Mouse (Mus musculus): ENCODE measurements around the gene Cobl.

Cobl gene

DNA sequence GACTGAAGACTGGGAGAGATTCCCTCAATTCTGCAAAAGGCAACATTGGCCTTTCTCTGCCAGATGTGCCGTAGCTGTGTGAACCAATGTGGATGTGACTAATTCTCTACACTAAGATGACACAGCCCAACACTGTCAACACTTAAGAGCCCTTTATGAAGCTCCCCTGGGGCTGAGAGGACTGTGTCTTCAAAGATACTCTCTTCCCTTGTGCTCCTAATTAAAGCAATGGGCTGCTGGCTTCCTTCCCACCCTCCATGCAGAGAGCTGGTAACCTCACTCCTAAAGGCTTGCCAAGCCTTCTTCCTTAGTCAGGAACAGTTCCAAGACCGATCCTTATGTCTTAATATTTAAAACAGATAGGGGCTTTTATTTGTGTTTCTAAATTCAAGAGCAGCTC, 79.9 kb downstream of the Cobl start:
- no peak for DNase-seq (ENCODE audit: low spot score in 2 of 2)

DNA sequence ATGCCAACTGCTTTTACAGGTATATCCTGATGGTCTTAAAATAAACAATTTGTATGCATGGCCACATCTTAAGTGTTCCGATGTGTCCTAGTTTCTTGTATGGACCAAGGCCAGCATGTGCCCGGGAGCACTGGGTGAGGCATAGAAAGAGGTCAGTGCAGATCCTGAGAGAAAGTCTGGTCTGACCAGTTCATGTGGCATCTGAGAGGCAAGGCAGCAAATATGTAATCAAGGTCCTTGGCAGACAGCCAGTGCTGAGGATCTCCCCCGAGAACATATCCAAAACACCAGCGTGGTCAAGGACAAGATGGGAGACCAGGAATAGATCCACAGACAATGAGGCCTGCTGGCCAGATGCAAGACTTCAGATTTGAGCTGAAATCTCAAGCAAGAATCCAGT, 81.8 kb downstream of the Cobl start:
- DNase-seq (ENCODE audit: low spot score in 2 of 2) = no peak

DNA sequence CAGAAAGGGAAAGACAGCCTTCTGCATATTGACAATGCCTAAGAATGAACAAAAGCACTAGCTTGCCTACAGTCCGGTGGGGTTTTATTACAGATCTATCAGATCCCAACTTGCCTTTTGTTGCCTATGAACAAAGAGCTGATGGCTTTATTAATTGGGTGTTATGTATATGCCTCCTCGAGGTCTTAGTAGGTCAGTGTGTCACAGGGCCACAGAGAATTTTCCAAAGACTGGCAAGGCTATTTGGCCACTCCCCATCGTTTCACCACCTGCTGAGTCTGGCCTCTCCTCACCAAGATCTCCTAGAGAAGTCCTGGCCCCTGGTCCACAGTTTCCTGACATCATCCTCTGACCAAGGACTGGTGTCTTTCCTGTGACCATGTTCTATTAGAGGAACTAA, 83.7 kb downstream of the Cobl start:
- DNase-seq (ENCODE audit: low spot score in 2 of 2) = no peak

DNA sequence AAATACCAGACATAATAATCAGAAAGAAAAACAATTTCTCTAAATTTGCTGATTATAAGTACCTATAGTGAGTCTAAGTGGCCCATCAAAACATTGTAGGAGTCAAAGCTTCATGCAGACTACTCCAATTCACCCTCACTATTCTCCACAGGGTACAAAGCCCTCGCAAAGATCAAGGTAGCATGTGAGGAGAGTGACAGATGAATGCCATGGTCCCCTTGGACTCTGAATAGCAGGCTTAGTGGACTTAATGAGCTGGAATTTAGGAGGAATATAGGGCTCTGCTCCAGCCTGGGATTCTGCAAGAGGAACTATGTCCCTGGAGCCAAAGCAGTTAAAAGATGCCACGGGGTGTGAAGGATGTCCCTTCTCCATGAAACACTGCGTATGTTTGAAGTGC, 88.1 kb downstream of the Cobl start:
- no peak for DNase-seq (ENCODE audit: low spot score in 2 of 2)

DNA sequence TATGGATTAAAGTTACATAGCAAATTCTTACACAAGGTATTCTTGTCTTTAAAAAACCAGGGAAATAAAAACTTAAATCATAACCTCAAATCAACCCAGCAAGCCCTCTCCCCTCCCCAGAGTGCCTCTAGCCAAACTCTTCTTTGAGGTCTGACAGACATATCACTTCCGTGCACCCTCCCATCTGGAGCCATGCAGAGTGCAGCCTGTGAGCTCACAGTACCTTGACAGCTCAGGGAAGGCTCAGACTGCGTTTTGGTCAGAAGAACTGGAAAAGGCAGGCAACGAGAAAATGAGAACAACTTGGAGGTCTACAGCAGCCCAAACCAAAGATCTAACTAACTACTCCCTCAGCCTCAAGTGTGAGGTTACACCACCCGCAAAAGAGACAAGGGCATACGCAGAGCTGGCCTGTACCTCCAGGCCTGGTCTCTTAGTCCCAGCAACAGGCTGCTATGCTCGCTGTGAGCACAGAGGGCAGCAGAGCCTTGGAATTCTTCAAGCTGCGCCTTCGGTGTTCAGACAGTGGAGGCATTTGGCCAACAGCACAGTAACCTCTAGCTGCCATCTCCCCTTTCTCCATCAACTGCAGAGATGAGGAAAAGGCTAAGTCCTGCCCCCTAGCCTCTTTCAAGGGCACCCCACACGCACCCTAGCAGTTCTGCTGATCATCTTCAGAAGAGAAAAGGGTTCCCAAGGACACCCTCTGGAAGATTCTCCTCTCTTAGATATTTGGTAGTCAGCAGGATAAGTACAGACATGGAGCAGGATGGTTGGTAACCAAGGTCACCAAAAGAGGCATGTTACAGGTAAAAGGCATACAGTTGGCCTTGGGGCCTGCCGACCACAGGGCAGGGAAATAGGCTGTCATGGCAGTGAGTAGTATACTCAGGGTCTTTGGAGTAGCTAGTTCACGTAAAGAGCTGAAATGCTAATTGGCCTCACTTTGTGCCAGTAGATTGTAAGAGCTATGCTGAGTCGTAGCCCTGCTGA, 91.4 kb downstream of the Cobl start:
- peak in 1 of 2 experiments; percentile 36 for DNase-seq (ENCODE audit: low spot score in 2 of 2)

DNA sequence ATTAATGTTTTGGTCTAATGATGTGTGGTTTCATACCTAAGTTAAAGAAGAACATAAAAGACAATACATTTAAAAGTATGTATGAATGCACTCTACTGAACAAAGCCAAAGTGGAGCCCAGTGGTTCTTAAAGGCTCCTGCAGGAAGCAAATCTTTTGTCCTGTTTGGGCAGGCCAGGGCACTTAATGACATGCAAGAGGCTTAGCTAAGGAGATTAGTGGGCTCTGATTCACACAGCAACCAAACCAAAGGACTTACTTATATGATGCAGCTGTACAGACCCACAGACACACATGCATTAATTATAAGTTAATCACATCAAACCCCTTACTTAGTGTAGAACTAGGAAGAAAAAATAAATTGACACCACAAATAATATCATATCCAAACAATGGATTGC, 93.8 kb downstream of the Cobl start:
- DNase-seq (ENCODE audit: low spot score in 2 of 2) = no peak

DNA sequence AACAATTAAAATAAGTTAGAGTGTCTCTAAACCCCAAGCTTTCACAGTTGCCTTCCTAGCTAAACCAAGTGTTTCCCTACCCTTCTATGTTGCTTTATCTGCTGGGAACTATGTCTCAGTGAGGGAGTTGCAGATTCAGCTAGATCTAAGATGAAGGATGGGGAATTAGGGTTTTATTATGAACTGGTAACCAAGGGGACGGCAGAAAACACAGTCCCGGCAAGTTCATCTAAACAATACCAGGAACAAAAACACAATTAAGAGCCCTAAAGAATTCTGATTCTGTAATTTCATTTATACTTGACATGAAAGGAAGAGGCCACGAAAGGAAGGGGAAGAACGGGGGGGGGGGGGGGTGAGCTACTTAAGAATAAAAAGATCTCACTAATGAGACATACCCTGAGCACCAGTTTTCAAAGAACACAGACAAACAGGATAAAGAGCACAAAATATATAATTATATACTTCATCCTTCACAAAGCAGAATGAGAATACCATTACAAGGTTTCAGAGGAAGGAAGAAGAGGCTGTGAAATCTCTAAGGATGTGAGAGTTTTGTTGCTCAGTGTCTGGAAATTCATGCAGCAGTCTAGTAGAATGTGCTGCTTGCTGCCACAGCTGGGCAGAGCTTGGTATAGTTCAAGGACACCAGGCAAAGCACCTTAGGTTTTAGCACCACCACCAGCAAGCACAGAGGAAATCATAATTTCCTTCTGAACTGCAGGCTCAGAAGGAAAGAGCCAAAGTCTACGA, 97.2 kb downstream of the Cobl start:
- DNase-seq (ENCODE audit: low spot score in 2 of 2) = no peak

DNA sequence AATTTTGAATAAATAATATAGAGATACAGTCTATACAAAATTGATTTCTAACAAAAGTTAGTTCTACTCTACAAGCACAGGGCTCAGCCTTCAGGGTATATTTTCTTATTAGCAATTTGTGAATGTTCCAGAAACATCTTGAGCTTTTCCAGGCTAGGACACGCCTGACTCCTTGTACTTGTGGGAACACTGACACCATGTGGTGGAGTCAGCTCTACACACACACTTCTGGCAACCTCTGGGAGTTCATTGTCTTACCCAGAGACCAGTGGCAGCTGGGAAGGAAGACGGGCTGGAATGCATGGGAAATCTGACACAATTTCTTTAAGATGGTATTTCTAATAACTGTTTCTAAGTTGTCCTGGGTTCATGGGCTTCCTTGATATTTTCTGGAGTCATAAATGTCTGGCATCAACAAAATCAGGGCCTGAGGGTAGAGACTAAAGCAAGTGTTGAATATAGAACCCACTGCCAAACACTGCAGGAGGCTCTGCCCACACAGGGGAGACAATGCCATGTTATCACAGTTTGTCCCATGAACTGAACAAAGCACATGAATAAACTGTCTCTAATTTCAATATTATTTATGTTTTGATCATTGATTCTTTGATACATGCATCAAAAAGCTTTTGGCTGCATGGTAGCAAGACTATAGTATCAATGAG, 105.3 kb downstream of the Cobl start:
- no peak for DNase-seq (ENCODE audit: low spot score in 2 of 2)

DNA sequence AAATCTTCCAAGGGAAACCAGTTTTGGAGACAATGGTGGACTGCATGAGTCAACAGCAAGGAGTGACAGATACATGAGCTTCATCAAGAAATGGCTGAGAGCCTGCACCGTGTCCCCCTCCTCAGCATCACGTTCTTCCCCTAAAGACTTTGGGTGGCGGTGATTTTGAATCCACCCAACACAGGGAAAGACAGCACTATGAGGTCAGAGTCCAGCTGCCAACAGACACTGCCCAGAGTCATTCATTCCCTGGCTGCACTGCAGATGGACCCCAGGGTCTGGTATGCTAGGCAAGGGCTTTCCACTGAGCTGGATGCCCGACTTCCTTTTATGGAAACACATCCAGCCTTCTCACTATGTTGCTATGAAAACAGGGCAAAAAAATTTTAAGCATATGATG, 106.2 kb downstream of the Cobl start:
- DNase-seq (ENCODE audit: low spot score in 2 of 2) = no peak

DNA sequence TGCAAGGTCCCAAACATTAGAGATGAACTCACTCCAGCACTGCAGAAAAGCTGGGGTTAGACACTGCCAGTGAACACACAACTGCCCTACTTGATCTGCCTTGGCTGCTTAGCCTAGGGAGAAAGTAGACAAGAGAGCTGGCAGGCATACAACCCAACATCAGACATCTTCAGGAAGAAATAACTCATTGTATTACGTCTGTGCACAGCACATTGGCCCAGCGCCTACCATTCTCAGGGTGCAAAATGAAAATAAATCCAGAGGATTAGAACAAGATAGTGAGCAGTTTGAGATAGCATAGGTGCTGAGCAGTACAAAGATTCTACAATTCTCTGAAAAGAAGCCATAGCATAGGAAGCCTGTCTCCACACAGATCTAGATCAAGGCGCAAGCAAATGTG, 109.1 kb downstream of the Cobl start:
- no peak for DNase-seq (ENCODE audit: low spot score in 2 of 2)

DNA sequence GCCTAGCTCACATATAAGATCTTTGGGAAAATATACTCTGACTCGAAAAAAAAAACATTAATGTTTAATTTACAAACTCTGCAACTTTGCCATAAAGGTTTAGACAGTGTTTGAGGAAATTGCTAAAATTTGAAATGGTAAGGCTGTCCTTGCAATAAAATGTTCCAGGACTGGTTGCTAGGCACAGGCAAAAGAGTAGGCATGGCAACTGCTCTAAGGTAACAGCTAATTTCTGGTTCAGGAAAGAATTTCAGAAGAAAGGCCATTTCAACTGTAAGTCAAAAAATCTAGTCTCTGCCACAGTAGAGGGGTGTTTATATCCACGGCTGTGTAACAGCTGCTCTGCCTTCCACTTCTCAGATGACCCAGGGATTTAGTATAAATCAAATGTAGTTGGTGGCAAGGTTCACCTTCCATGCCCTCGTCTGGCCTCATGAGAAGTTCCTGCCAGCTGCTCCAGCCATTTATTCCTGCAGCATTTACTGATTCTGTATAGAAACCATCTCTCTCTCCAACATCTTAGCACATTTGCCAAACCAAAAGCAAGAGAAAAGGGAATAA, 113.7 kb downstream of the Cobl start:
- no peak for DNase-seq (ENCODE audit: low spot score in 2 of 2)

DNA sequence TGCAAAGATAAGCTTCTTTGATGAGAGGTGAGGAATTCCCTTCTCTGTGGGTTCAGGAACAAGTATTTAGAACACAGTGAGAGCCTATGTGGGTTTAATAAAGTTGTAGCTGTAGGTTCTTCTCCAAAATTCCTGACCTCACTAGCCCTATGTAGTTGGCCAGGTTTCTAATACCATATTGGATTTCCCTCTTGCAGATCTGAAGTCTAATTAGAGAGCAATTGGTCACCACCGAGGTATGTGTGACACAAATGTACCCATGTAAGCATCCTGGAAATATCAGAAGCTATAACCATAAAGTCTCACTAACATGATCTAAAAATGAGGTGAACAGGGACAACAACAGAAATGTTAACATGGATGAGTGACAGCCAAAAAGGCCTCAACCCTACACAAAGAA, 114.7 kb downstream of the Cobl start:
- no peak for DNase-seq (ENCODE audit: low spot score in 2 of 2)

DNA sequence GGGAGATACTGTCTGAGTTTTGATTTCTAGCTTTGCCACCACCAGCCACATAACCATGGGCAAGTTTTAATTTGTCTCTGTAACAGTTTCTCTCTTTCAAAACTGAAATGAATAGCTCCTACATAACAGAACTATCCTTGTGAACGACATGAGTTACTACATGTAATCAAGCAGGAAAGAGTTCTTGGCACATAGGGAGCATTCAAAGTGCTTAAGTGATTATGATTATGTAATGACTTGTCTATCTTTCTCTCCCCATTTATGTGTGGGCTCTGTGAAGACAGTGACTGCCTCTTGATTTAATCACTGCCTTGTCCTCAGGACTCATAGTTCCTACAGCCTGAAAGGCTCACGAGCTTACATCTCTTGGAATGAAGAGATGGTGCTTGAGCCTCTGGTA, 118.3 kb downstream of the Cobl start:
- no peak for DNase-seq (ENCODE audit: low spot score in 2 of 2)

DNA sequence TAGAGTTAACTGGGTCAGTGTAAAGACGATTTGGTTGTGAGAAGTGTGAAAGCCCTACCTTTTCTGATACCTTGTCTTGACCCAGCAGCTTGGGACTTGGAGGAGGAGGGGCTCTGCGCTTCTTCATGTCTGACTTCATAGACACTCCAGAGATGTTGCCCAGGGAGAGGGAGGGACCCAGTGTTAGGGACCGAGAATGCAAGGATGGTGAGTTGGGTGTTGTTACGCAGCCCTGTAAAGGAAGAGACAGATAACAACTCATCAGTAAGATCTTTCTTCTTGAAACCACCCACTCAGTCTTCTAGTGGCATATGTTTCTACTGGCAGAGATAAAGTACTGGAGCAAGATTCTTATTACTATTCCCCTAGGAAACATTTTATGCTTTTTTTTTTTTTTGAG, 121.1 kb downstream of the Cobl start:
- DNase-seq (ENCODE audit: low spot score in 2 of 2) = no peak

DNA sequence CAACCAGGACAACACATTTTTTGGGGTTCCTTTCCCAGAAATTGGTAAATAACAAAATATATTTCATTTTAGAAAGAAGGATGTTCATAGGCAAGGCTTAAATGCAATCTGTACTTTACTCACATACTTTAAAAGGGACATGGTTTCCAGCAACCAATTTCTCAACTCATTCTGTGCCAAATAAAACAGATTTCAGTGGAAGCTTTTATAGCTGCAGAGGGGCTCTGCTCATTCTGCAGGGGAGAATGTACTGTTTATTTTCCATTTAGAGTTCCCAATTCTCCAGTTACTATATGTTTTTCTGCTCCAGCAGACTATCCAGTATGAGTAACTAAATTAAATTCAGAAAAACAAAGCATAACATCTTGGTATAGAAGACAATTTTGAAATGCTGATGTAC, 124.1 kb downstream of the Cobl start:
- DNase-seq (ENCODE audit: low spot score in 2 of 2) = no peak

DNA sequence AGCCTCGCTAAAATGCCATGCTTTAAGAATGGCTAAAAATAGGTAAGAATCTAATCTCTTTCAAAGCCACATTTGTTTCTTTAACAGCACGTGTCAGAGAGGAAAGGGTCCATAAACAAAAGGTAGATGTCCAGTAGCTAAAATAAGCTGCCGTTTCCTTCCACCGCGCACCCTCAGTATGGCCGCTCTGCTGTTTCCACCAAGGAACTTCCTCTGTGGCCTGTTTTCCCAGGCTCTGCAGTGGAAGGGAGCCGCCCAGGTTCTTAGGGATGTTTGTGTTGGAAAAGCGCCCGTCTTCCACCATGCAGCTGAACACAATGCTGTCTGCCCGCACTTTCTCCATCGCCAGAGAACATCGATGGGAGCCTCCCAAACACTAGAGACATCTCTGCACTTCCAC, 128.6 kb downstream of the Cobl start:
- DNase-seq (ENCODE audit: low spot score in 2 of 2) = no peak

DNA sequence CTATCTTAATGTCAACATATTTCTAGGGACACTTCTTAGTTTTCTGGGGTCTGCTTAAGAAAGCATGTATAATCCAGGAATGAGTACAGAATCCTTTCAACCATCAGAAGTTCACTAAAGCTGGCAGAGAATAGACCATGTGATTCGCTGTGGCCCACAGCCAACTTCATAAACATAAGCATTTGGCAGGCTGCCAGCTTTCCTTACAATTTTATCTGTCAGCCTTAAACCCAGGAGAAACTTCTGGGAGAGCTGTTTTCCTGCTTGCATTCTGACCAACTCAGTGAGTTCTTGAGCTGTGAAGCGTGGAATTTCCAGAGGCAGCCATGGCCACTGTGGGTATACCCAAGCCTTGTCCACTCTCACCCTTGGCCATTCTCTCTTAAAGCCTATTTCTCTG, 132.8 kb downstream of the Cobl start:
- DNase-seq (ENCODE audit: low spot score in 2 of 2) = no peak

DNA sequence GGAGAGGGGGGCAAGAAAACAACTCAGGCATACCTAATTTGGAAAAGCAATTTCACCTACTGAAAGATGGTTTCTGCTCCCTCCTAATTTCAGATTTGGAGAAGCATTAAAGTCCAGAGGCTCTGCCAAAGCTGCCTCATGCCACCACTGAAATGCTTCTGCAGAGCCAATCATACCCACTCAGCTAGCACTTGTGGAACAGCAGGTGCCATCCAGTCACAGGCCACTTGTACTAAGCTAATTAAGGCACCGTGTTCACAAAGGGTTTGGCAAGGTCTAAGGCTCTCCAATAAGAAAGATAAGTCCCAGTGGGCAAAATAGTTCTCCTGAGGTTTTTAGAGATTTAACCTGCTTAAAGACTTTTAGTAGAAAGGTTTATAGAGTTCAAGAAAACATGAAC, 143.3 kb downstream of the Cobl start:
- DNase-seq (ENCODE audit: low spot score in 2 of 2) = no peak

DNA sequence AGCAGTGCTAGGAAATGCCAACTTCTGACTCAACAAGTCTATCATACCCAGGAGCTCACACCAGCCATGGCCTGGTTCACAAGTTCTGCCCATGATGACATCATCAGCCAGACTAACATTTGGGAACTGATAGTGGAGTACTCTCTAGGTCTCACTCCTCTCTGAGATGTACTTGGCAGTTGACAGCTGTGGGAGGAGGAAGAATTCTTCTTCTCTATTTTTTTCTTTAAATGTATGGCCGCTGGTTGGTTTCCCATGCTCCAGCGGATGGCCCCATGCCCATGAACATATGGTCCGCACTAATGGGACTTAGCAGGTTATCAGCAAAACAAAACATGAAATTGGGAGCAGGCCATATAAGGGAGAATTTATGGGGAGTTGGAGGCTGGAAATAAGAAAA, 145.4 kb downstream of the Cobl start:
- DNase-seq (ENCODE audit: low spot score in 2 of 2) = no peak

DNA sequence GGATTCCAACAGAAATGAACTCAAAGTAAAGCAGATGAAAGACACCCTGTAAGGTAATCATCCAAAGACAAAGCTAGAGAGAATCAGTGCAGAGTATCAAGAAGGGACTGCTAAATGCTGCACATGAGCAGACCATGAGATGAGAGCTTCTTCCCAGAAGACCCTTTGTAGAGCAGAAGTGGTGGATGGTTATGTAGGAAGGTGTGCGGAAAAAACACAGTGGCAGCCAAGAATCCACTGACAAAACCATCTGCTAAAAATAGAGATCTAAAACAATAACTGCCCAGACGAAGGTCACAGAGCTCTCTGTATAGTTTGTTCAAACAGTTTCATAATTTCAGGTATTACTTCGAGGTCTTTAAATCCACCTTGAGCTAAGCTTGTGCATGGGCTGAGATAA, 149.1 kb downstream of the Cobl start:
- no peak for DNase-seq (ENCODE audit: low spot score in 2 of 2)

DNA sequence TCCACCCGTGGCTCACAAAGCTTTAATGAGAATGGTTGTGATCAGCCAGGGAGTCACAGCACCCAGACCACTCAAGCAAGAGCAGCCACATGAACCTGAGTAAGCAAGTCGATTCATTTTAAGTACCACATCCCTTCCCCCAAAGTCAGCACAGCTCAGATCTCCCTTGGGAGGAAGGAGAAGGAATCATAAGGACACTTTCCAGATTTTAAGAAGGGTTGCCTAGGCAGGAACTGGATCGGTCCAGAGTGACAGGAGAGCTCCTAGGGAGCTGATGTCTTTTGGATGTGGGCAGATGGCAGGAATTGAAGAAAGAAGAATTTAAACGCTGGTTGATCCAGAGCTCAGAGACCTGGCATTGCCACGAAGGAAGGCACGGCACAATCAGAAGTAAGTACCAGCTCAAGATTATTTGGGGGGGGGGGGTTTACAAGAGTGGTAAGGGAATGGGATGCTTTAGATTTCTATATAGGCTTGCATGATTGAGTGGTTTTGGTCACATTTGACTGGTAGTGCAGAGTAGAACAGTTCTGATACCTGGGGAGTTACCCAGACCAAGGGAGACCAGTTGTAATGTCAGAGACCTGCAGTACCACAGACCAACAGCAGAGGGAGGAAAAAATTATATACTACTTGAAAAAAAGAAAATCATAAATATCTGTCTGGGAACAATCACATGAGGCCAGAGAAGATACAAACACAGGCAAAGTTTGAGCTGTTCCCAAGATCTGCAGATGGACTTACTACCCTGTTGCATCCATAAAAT, 150.3 kb downstream of the Cobl start:
- DNase-seq (ENCODE audit: low spot score in 2 of 2) = peak in 1 of 2 experiments; percentile 18
